Mouse (Mus musculus): Measurements from ENCODE around the gene Lrrc75b. TPM values are rescaled to one million over a fixed set of nuclear protein-coding genes. Genes with fewer than 3 reads are reported as not detected.
"Not testable (repeated sequence)": the region's sequence is repeated elsewhere in the genome, so short reads cannot be mapped to it uniquely, and the experiment has no call there.

The Lrrc75b gene
- polyA plus RNA-seq, 1 experiment from 2014 or later: 2.2 TPM

DNA sequence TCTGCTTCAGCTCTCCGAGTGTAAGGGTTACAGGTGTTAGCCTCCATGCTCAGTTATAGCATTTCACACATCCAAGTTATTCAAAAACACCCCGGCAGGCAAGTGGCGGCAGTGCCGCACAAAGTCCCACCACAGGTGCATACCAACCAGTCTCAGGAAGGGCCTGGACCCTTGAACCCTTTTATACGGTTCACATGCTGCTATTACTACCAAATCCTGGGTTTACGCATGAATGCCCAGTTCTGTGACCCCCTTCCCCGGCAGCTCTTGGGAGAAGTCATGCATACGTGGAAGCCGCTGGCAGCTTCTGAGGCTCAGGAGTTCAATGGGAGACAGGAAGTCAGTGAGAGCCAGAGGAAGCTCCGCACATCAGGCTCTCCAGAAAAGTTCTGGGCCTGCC, 13.1 kb upstream of the Lrrc75b start:
- no peaks in the 10 kb centered on the region for H3K4me1 ChIP-seq (ENCODE audit: control insufficient read depth, insufficient read depth, low read length)
- H3K27ac ChIP-seq (ENCODE audit: low read length): no peak overlapping the region
- H3K27me3 ChIP-seq (ENCODE audit: control insufficient read depth, insufficient read depth, low read length): no peaks in the 10 kb centered on the region
- H3K36me3 ChIP-seq (ENCODE audit: control insufficient read depth, insufficient read depth, low read length): no peaks in the 10 kb centered on the region
- H3K9ac ChIP-seq (replicated peaks; ENCODE audit: low read depth, low read length): no peak overlapping the region
- WGBS: 81% methylated on average over 10 of the region's 10 CpGs
- no peaks in the 10 kb centered on the region for H3K9me3 ChIP-seq (ENCODE audit: control insufficient read depth, low read depth, low read length)
- no peak overlapping the region for H3K4me2 ChIP-seq (replicated peaks; ENCODE audit: low read depth, low read length)
- ATAC-seq (ENCODE audit: insufficient number of reproducible peaks, insufficient read depth, low FRiP score, low read depth): no peak
- no peak overlapping the region for H3K4me3 ChIP-seq (ENCODE audit: low read depth, low read length)

DNA sequence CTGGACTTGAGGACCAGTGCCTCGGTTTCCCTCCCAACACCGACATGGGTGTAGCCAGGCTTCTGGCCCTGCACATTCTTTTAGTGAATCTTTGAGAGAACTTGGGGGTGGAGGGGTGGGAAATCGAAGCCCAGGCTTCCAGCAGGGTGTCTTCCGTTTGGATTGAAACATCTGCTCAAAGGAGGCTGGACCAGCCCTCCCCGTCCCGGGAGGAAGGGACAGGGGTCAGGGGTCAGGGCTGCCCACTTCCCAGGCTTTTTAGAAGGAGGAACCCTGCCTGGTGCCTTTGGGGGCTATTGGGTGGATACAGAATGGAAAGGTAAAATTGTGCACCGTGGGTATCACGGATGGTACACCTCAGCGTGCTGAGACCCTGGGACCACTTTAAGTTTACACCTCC, 11.8 kb upstream of the Lrrc75b start:
- Histone ChIP-seq H3K36me3 (ENCODE audit: control insufficient read depth, insufficient read depth, low read length) (no peaks in the 10 kb centered on the region), H3K4me2 (replicated peaks; ENCODE audit: low read depth, low read length) (no peak overlapping the region), H3K27ac (ENCODE audit: low read length) (no peak overlapping the region), H3K4me1 (ENCODE audit: control insufficient read depth, insufficient read depth, low read length) (no peaks in the 10 kb centered on the region), H3K27me3 (ENCODE audit: control insufficient read depth, insufficient read depth, low read length) (no peaks in the 10 kb centered on the region), H3K9me3 (ENCODE audit: control insufficient read depth, low read depth, low read length) (no peaks in the 10 kb centered on the region), H3K9ac (replicated peaks; ENCODE audit: low read depth, low read length) (no peak overlapping the region), H3K4me3 (ENCODE audit: low read depth, low read length) (no peak overlapping the region)
- ATAC-seq (ENCODE audit: insufficient number of reproducible peaks, insufficient read depth, low FRiP score, low read depth): no peak
- 54% methylated on average over 9 of the region's 9 CpGs for WGBS

DNA sequence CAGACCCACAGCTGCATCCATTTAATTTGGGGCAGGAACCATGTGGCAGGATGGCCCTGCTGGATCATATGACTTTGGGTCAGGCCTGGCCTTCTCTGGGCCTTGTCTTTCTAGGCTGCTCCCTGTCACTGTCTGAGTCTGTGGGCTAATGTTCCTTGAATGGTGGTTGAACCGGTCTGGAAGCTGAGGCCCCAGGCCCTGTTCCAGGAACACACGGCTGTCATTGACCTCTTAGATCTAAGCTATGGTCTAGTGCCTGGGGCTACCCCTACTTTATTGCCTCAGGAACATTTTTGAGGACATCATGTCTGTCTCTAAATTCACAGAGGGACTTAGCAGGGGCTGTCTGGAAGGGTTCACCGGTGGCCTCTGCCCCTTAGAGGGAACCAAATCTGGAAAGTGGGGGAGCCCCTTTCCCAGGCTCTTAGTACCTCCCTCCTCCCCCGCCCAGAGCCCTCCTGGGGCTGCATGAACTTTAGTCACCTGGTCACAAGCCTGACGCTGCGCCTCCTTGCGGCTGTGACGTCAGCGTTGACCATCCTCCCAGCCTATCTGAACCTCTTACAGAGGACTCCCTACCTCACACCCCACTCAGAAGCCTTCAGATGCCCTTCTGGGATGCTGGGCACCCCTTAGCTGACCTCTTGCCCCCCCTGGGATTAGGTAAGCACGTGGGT, 11.0 kb upstream of the Lrrc75b start:
- Histone ChIP-seq H3K27me3 (ENCODE audit: control insufficient read depth, insufficient read depth, low read length) (no peaks in the 10 kb centered on the region), H3K9me3 (ENCODE audit: control insufficient read depth, low read depth, low read length) (no peaks in the 10 kb centered on the region), H3K4me1 (ENCODE audit: control insufficient read depth, insufficient read depth, low read length) (no peaks in the 10 kb centered on the region), H3K36me3 (ENCODE audit: control insufficient read depth, insufficient read depth, low read length) (no peaks in the 10 kb centered on the region), H3K27ac (ENCODE audit: low read length) (no peak overlapping the region), H3K4me2 (replicated peaks; ENCODE audit: low read depth, low read length) (no peak overlapping the region), H3K4me3 (ENCODE audit: low read depth, low read length) (no peak overlapping the region), H3K9ac (replicated peaks; ENCODE audit: low read depth, low read length) (no peak overlapping the region)
- no peak for ATAC-seq (ENCODE audit: insufficient number of reproducible peaks, insufficient read depth, low FRiP score, low read depth)
- WGBS: 38% methylated on average over 10 of the region's 10 CpGs

DNA sequence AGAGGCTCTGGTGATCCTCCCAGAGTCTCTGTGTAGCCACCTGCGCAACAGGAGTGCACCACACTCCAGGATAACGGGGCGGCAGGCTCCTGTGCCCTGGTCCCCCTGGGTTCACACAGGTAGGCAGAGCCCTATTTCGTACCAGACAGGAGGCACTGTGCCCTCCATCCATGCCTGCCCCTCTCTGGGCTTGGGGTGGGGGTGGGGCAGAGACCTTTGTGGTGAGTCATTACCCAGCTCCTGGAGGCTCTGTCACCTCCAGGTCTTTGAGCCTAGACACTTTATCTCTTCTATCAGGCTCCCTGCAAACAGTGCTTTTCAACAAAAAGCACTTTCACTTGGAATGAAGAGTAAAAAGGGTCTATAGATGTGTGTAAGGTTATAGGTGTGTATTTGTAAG, 8.7 kb upstream of the Lrrc75b start:
- Histone ChIP-seq H3K36me3 (ENCODE audit: control insufficient read depth, insufficient read depth, low read length) (no peaks in the 10 kb centered on the region), H3K27ac (ENCODE audit: low read length) (no peak overlapping the region), H3K9me3 (ENCODE audit: control insufficient read depth, low read depth, low read length) (no peaks in the 10 kb centered on the region), H3K4me1 (ENCODE audit: control insufficient read depth, insufficient read depth, low read length) (no peaks in the 10 kb centered on the region), H3K4me2 (replicated peaks; ENCODE audit: low read depth, low read length) (no peak overlapping the region; the same call in 1 of the 2 replicates), H3K27me3 (ENCODE audit: control insufficient read depth, insufficient read depth, low read length) (no peaks in the 10 kb centered on the region), H3K9ac (replicated peaks; ENCODE audit: low read depth, low read length) (no peak overlapping the region), H3K4me3 (ENCODE audit: low read depth, low read length) (no peak overlapping the region)
- no peak for ATAC-seq (ENCODE audit: insufficient number of reproducible peaks, insufficient read depth, low FRiP score, low read depth)
- 10% methylated on average over 4 of the region's 4 CpGs for WGBS

DNA sequence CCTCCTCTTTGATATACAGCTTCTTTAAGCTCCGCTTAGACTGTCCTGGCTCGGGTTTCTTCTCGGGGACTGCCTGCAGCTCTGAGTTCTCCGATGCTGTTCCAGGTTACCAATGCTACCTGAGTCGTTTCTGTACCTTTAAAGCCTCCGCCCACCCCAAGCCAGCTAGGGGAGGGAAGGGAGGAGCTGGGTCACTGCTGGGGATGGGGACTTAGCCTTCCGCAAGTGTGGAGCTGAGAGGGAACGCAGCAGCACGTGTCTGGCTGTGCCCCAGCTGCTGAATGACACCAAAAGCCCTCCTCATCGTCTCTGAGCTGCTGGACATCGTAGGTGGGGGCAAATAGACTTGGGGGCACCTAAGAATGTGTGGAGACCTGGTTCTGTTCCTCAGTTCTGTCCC, 8.3 kb upstream of the Lrrc75b start:
- Histone ChIP-seq H3K9me3 (ENCODE audit: control insufficient read depth, low read depth, low read length) (no peaks in the 10 kb centered on the region), H3K4me3 (ENCODE audit: low read depth, low read length) (no peak overlapping the region), H3K9ac (replicated peaks; ENCODE audit: low read depth, low read length) (no peak overlapping the region), H3K27me3 (ENCODE audit: control insufficient read depth, insufficient read depth, low read length) (no peaks in the 10 kb centered on the region), H3K4me1 (ENCODE audit: control insufficient read depth, insufficient read depth, low read length) (no peaks in the 10 kb centered on the region), H3K4me2 (replicated peaks; ENCODE audit: low read depth, low read length) (no peak overlapping the region; the same call in 1 of the 2 replicates), H3K36me3 (ENCODE audit: control insufficient read depth, insufficient read depth, low read length) (no peaks in the 10 kb centered on the region), H3K27ac (ENCODE audit: low read length) (no peak overlapping the region)
- ATAC-seq (ENCODE audit: insufficient number of reproducible peaks, insufficient read depth, low FRiP score, low read depth): no peak
- WGBS: 10% methylated on average over 11 of the region's 11 CpGs

DNA sequence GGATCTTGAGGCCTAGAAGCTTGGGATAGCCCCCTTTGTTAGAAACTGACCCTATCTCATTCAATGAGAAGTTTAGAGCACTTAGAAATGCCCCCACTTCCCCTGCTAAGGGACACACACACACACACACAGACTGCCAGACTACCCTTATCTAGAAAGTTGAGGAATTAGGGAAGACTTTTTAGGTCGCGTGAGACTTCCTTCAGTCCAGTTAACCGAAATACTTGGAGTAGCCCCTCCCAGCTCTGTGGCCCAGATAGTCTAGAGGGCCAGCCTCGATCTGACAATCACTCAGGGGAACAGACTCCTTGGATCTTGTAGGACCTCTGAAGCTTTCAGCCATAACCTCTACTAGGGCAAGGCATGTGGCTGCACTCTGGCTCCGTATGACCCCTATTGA, 7.9 kb upstream of the Lrrc75b start:
- Histone ChIP-seq H3K4me2 (replicated peaks; ENCODE audit: low read depth, low read length) (no peak overlapping the region), H3K27ac (ENCODE audit: low read length) (no peak overlapping the region), H3K9me3 (ENCODE audit: control insufficient read depth, low read depth, low read length) (no peaks in the 10 kb centered on the region), H3K36me3 (ENCODE audit: control insufficient read depth, insufficient read depth, low read length) (no peaks in the 10 kb centered on the region), H3K4me3 (ENCODE audit: low read depth, low read length) (no peak overlapping the region), H3K27me3 (ENCODE audit: control insufficient read depth, insufficient read depth, low read length) (no peaks in the 10 kb centered on the region), H3K4me1 (ENCODE audit: control insufficient read depth, insufficient read depth, low read length) (no peaks in the 10 kb centered on the region), H3K9ac (replicated peaks; ENCODE audit: low read depth, low read length) (no peak overlapping the region)
- no peak for ATAC-seq (ENCODE audit: insufficient number of reproducible peaks, insufficient read depth, low FRiP score, low read depth)
- 22% methylated on average over 5 of the region's 5 CpGs for WGBS

DNA sequence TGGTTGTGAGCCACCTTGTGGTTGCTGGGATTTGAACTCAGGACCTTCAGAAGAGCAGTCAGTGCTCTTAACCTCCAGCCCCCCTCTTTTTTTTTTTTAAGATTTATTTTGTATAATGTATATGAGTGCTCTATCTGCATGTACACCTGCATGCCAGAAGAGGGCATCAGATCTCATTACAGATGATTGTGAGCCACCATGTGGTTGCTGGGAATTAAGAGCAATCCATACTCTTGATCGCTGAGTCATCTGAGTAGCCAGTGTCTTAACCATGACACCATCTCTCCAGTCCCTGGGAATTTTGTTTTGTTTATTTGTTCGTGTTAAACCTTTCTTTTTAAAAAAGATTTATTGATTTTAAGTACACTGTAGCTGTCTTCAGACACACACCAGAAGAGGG, 6.6 kb upstream of the Lrrc75b start:
- not testable (repeated sequence) for H3K36me3 ChIP-seq (ENCODE audit: control insufficient read depth, insufficient read depth, low read length); ATAC-seq (ENCODE audit: insufficient number of reproducible peaks, insufficient read depth, low FRiP score, low read depth); H3K27ac ChIP-seq (ENCODE audit: low read length); H3K9me3 ChIP-seq (ENCODE audit: control insufficient read depth, low read depth, low read length); H3K4me3 ChIP-seq (ENCODE audit: low read depth, low read length); H3K4me1 ChIP-seq (ENCODE audit: control insufficient read depth, insufficient read depth, low read length); H3K4me2 ChIP-seq (replicated peaks; ENCODE audit: low read depth, low read length); H3K9ac ChIP-seq (replicated peaks; ENCODE audit: low read depth, low read length); H3K27me3 ChIP-seq (ENCODE audit: control insufficient read depth, insufficient read depth, low read length)
- WGBS: 81% methylated on average over 2 of the region's 2 CpGs

DNA sequence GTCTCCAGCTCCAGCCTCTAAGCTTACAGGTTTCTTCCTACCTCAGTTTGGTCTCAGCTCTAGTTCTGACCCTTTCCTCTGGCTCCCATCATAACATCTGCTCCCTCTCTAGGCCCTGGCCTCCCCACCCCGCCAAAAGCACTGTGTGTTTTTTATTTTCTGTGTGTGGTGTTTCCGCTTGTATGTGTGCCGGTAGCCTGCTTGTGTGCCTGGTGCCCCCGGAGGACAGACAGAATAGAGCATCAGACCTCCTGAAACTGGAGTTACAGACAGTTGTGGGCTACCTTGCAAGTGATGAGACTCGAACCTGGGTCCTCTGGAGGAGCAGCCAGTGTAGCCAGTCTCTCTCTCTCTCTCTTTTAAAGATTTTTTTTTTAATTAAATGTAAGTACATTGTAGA, 6.2 kb upstream of the Lrrc75b start:
- ATAC-seq (ENCODE audit: insufficient number of reproducible peaks, insufficient read depth, low FRiP score, low read depth): no peak
- 80% methylated on average over 5 of the region's 5 CpGs for WGBS
- Histone ChIP-seq H3K4me2 (replicated peaks; ENCODE audit: low read depth, low read length) (no peak overlapping the region), H3K9me3 (ENCODE audit: control insufficient read depth, low read depth, low read length) (no peaks in the 10 kb centered on the region), H3K36me3 (ENCODE audit: control insufficient read depth, insufficient read depth, low read length) (no peaks in the 10 kb centered on the region), H3K9ac (replicated peaks; ENCODE audit: low read depth, low read length) (no peak overlapping the region), H3K27me3 (ENCODE audit: control insufficient read depth, insufficient read depth, low read length) (peaks cover 1% of the 10 kb centered on the region; the same call in 1 of the 2 replicates), H3K27ac (ENCODE audit: low read length) (no peak overlapping the region), H3K4me3 (ENCODE audit: low read depth, low read length) (no peak overlapping the region), H3K4me1 (ENCODE audit: control insufficient read depth, insufficient read depth, low read length) (no peaks in the 10 kb centered on the region)

DNA sequence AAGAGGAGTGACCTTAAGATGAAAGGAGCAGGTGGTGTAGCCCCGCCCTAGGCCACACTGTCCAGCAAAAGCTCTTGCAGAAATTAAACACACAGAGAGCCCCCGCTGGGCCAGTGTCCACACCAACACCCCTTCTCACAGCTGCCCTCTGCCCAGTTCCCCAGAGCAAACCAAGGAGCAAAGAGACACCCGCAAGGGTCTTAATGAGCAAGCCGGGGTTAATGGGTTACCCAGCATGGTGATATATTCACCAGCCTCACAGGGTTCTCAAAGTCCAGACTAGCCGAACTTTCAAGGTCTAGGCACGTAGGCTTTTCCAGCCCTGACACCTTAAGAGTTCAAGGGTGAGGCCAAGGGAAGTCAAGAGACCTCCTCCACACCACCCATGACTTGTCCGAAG, 5.8 kb upstream of the Lrrc75b start:
- H3K27ac ChIP-seq (ENCODE audit: low read length): no peak overlapping the region
- WGBS: 64% methylated on average over 7 of the region's 7 CpGs
- H3K4me1 ChIP-seq (ENCODE audit: control insufficient read depth, insufficient read depth, low read length): no peaks in the 10 kb centered on the region
- H3K9me3 ChIP-seq (ENCODE audit: control insufficient read depth, low read depth, low read length): no peaks in the 10 kb centered on the region
- no peak overlapping the region for H3K9ac ChIP-seq (replicated peaks; ENCODE audit: low read depth, low read length)
- ATAC-seq (ENCODE audit: insufficient number of reproducible peaks, insufficient read depth, low FRiP score, low read depth): no peak
- no peaks in the 10 kb centered on the region for H3K36me3 ChIP-seq (ENCODE audit: control insufficient read depth, insufficient read depth, low read length)
- no peak overlapping the region for H3K4me2 ChIP-seq (replicated peaks; ENCODE audit: low read depth, low read length)
- peaks cover 5% of the 10 kb centered on the region; the same call in 1 of the 2 replicates for H3K27me3 ChIP-seq (ENCODE audit: control insufficient read depth, insufficient read depth, low read length)
- H3K4me3 ChIP-seq (ENCODE audit: low read depth, low read length): no peak overlapping the region

All from stomach, embryonic 14.5 days (tissue).